Mouse (Mus musculus) small intestine, adult 2 months (tissue): ENCODE data around the gene Hspa8. TPM values are rescaled to one million over a fixed set of nuclear protein-coding genes. Genes with fewer than 3 reads are reported as not detected.
A peak's percentile ranks its signal among the peaks of the same experiment; 100 is the strongest.
"Not testable (repeated sequence)": the region's sequence is repeated elsewhere in the genome, so short reads cannot be mapped to it uniquely, and the experiment has no call there.

Experiments
- H3K27ac ChIP-seq: fragments of 200-500 bp; 2 replicates; pipeline ENCODE4 v1.5.1; 2012; ENCODE audit warnings: low read depth, low read length, control low read depth, inconsistent platforms; ENCODE audit not compliant: insufficient read depth
- H3K27me3 ChIP-seq: fragments of 200-500 bp; 2 replicates; pipeline ENCODE4 v1.6.1; 2012; ENCODE audit warnings: mild to moderate bottlenecking, moderate library complexity, low read length, inconsistent platforms; ENCODE audit not compliant: control insufficient read depth, insufficient read depth
- H3K36me3 ChIP-seq: fragments of 200-500 bp; 2 replicates; pipeline ENCODE4 v1.6.1; 2012; ENCODE audit warnings: mild to moderate bottlenecking, low read length, control low read depth, inconsistent platforms; ENCODE audit not compliant: control insufficient read depth, insufficient read depth
- H3K4me1 ChIP-seq: fragments of 200-500 bp; 2 replicates; pipeline ENCODE4 v1.6.1; 2012; ENCODE audit warnings: low read length, inconsistent platforms, mixed read lengths; ENCODE audit not compliant: control insufficient read depth, insufficient read depth, insufficient read length
- H3K4me3 ChIP-seq: fragments of 200-500 bp; 2 replicates; pipeline ENCODE4 v1.5.1; 2012; ENCODE audit warnings: low read depth, mild to moderate bottlenecking, control low read depth, inconsistent platforms, low read length, moderate library complexity
- CTCF ChIP-seq: fragments of 200-500 bp; IDR thresholded peaks from 2 replicates; pipeline ENCODE4 v1.5.1; 2012; ENCODE audit warnings: low read depth, mild to moderate bottlenecking, control low read depth, inconsistent platforms, low read length, moderate library complexity, mixed read lengths; ENCODE audit not compliant: insufficient replicate concordance, insufficient read length; ENCODE audit errors: extremely low read depth
- POLR2A ChIP-seq: fragments of 200-500 bp; IDR thresholded peaks from 2 replicates; pipeline ENCODE4 v1.6.1; 2012; ENCODE audit warnings: low read depth, mild to moderate bottlenecking, control low read depth, inconsistent platforms, low read length, moderate library complexity
- WGBS: fragments of 180-500 bp; shearing (Covaris S2); methylation state at CpG from one replicate; pipeline ENCODE4 v1.1.7; 2018; 5-methylcytosine and 5-hydroxymethylcytosine counted together
- polyA plus RNA-seq: library from polyadenylated mRNA; depleted of rRNA; stranded (reverse); fragments of >200 nt; gene quantifications from 2 replicates; pipeline ENCODE4 v1.2.3, GENCODE M21; 2012

Gene Hspa8
- polyA plus RNA-seq, 1 experiment, result 816 TPM

DNA sequence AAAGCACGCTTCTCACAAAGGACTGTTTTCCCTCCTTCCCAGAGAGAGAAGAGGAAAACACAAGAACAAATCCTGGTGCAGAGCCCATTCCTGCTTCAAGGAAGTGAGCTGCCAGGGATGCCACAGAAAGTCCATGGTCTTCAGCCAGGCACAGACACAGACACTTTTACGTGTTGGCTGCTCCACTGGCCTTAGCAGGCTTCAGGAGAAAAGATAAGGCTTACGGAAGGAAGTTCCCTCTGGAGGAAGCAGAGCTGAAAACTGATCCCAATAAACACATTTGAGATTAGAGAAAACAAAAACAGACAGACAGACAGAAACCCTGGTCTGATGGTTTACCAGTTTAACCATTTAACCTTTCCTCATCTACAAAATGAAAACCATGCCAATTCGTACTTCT, 4.7 kb upstream of the Hspa8 start:
- Histone ChIP-seq H3K27ac (no peak overlapping the region), H3K27me3 (no peaks in the 10 kb centered on the region), H3K4me1 (peaks cover 6% of the 10 kb centered on the region; the same call in 1 of the 2 replicates), H3K36me3 (no peaks in the 10 kb centered on the region), H3K4me3 (no peak overlapping the region)
- no peak for TF ChIP-seq CTCF
- TF ChIP-seq POLR2A, result no peak
- WGBS, result 67% methylated on average over 4 of the region's 4 CpGs

DNA sequence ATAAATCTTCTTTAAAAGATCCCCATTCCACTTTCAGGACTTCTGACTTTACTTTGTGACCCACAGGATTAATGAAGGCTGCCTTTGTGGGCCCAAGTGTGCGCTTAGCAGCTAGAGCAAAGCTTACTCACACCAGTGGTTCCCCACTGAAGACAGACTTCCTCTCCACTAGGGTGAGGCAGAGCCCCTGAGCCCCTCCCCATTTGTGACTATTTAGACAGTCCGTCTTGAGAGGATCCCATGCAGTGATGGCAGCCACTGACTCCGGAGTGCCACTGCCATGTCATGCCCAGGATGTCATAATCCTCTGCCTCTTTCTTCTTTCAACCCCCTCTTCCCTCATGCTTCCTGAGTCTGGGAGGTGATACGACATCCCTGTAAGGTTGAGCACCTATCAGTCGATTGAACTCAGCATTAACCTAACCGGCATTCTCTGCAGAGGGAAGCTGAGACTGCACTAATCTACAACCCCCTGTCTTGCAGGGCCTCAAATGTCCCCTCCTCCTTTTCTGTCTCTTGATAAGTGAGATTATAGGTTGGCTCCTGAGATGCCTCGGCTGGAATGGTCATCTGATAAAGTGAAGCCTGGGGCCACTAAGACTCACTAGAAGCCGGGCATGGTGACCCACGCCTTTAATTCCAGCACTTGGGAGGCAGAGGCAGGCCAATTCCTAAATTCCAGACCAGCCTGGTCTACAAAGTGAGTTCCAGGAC, 2.4 kb upstream of the Hspa8 start:
- Histone ChIP-seq H3K4me3 (no peak overlapping the region), H3K27ac (no peak overlapping the region), H3K27me3 (no peaks in the 10 kb centered on the region), H3K36me3 (peaks cover 8% of the 10 kb centered on the region), H3K4me1 (peaks cover 6% of the 10 kb centered on the region; the same call in 1 of the 2 replicates)
- 73% methylated on average over 9 of the region's 9 CpGs for WGBS
- TF ChIP-seq CTCF (no peak), POLR2A (no peak)

DNA sequence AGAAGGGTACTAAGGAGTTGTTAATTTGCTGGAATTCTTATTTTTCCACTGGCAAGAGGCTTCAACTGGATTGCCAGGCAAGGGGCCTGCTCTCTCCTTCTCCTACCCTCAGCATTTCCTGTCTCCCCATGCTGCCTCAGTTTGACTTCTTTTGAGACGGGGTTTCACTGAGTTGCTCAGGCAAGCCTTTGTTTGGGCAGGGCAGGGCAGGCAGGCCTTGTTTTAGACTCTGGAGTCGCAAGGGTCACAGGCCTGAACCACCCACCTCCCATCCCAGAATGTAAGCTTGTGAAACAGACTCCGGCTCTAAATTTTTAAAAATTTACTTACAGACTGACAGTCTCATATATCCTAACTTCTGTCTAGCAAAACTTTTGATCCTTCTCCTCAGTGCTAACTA, 1.7 kb upstream of the Hspa8 start:
- 30% methylated on average over 3 of the region's 3 CpGs for whole genome bisulfite sequencing
- TF ChIP-seq CTCF (no peak), POLR2A (no peak)
- H3K4me3 ChIP-seq, result no peak overlapping the region
- H3K36me3 ChIP-seq, result peaks cover 13% of the 10 kb centered on the region
- H3K27ac ChIP-seq, result peak overlapping the region; percentile 70
- H3K27me3 ChIP-seq, result no peaks in the 10 kb centered on the region
- peaks cover 6% of the 10 kb centered on the region; the same call in 1 of the 2 replicates for H3K4me1 ChIP-seq

DNA sequence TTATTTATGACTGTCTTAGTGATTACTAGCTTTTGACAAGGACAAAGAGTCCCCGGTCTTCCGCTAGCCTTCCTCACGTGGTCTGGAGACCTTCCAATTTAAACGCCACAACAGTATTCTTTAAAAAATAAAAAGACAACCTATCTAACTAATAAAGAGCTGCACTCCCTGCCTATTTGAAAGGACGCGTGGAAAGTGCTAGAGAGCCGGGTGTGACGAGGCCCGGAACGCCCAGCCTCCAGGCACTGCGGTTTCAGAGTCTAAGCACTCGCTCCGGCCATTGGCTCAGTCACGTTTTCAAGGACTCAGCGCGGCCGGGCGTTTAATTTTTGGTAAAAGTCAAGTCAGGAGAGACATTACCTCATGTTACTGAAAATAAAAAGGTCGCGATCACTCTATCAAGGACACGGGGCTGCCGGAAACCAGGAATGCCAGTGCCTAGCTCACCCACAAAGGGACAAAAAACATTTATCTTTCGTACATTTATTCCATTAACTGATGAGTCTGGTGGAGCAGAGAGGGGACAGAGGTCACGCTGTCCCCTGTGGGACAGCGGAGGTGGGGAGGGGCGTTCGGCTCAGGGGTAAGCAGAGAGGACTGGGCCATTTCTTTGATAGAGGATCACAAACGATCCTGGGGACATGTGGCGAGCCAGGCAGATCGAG, 815 bp upstream of the Hspa8 start:
- Histone ChIP-seq H3K4me3 (peak overlapping the region; percentile 71), H3K27ac (peak overlapping the region; percentile 100), H3K4me1 (peaks cover 6% of the 10 kb centered on the region; the same call in 1 of the 2 replicates), H3K27me3 (no peaks in the 10 kb centered on the region), H3K36me3 (peaks cover 18% of the 10 kb centered on the region)
- under 1% methylated on average over 30 of the region's 30 CpGs for WGBS
- TF ChIP-seq POLR2A (peak; percentile 67; the same call in 1 of the 2 replicates), CTCF (no peak)

DNA sequence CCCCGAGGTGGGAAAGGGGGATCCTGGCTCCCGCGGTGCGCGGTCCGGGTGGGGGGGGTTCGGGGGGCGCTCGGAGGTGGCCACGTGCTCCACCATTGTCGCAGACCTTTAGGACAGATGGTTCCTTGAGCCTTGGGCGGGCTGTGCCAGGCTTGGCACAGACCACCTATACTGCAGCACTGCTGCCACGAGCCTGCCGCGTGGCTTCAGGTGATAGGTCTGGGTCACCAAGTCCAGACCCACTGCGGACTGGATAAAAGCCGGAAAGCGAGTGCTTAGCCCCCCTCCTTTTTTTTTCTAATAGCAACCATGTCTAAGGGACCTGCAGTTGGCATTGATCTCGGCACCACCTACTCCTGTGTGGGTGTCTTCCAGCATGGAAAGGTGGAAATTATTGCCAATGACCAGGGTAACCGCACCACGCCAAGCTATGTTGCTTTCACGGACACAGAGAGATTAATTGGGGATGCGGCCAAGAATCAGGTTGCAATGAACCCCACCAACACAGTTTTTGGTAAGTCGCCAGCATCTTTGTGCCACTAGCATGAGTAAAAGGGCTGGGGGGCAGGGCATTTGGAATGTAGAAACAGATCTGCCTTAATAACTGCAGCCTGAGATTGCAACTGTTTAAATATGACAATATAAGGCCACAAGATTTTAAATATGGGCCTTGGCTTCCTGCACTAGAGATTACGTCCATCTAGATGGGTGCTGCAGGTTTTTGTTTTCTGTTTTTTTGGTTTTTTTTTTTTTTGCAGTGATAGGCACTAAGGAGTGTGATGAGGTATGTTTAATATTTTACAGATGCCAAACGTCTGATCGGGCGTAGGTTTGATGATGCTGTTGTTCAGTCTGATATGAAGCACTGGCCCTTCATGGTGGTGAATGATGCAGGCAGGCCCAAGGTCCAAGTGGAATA, 1.1 kb downstream of the Hspa8 start:
- H3K27ac ChIP-seq, result peak overlapping the region; percentile 73
- peaks cover 31% of the 10 kb centered on the region for H3K36me3 ChIP-seq
- not testable (repeated sequence) for H3K27me3 ChIP-seq, H3K4me1 ChIP-seq
- peak overlapping the region; percentile 76 for H3K4me3 ChIP-seq
- under 1% methylated on average over 28 of the region's 28 CpGs for WGBS

DNA sequence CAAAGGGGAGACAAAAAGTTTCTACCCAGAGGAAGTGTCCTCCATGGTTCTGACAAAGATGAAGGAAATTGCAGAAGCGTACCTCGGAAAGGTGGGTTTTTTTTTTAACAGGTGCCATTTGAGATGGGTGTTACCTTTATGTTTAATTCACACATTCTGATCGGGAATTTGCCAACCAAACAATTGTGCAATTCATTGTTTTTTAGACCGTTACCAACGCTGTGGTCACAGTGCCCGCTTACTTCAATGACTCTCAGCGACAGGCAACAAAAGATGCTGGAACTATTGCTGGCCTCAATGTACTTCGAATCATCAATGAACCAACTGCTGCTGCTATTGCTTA, 1.7 kb downstream of the Hspa8 start:
- H3K27me3 ChIP-seq, H3K27ac ChIP-seq: not testable (repeated sequence)
- H3K36me3 ChIP-seq, result peaks cover 34% of the 10 kb centered on the region
- H3K4me3 ChIP-seq, result peak overlapping the region; percentile 5; the same call in 1 of the 2 replicates
- H3K4me1 ChIP-seq, result peaks cover 11% of the 10 kb centered on the region; the same call in 1 of the 2 replicates
- WGBS, result 1% methylated on average over 8 of the region's 8 CpGs

DNA sequence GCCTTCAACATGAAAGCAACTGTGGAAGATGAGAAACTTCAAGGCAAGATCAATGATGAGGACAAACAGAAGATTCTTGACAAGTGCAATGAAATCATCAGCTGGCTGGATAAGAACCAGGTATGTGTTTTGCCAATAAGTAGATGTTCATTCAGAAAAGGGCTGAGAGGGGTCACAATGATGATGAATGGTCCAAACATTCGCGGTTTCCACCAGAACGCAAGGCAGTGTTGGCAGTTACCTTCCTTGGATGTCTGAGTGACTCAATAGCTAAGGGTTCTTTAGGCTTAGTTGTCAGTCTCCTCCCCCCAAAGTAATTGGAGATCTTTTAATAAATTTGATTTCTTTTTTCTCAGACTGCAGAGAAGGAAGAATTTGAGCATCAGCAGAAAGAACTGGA, 3.8 kb downstream of the Hspa8 start:
- not testable (repeated sequence) for H3K27me3 ChIP-seq, H3K4me3 ChIP-seq, H3K4me1 ChIP-seq, H3K27ac ChIP-seq
- peaks cover 34% of the 10 kb centered on the region for H3K36me3 ChIP-seq
- 28% methylated on average over 3 of the region's 3 CpGs for WGBS
